Comparison of ENCODE assay signal across 10 mouse cellular contexts in the genomic region with DNA sequence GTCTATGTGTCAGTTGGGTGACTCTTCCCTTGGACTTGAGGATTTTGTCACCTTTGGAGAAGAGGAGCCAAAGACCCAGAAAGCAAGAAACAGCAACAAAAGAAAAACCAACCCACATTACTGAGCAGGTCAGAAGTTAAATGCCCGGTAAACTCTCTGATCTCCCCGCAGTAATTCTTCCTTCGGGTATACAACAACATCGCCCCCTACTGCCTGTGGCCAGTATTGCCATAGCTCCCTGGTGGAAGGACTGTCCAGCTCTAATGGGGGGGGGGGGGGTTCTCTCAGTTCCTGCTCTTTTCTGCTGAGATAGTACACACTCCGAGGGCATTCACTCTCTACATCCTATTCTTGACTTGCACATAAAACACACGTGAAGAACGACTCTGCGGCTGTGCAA. TPM values are rescaled to one million over a fixed set of nuclear protein-coding genes. Genes with fewer than 3 reads are reported as not detected.
DNase-seq lines count a peak whose midpoint lies in the region; ATAC-seq and TF ChIP-seq lines count a peak whose summit lies in the region.
"Had no signal": no experiment of that assay in that cellular context is flagged by ENCODE, and none has a peak within 500 bp of the region (broad histone marks: within the 10 kb centered on the region; RNA-seq: fewer than 3 reads in every experiment).

No protein-coding gene starts in this region.

- no peaks in the 10 kb centered on the region for H3K79me2 ChIP-seq in liver, adult 2 months (ENCODE audit: control insufficient read depth, insufficient read depth, low read length)

- peak; percentile 64; the same call in 1 of the 2 replicates for ATAC-seq in frontal cortex, adult (ENCODE audit: low TSS enrichment)
- ATAC-seq in liver, embryonic 11.5 days (replicated peaks; ENCODE audit: low FRiP score), result no peak

- peaks cover 8% of the 10 kb centered on the region; the same call in 1 of the 2 replicates for H3K27me3 ChIP-seq in liver, adult 2 months (ENCODE audit: control insufficient read depth, insufficient read depth, low read length)
- peaks cover 37% of the 10 kb centered on the region for H3K27me3 ChIP-seq in liver, embryonic 11.5 days (replicated peaks; ENCODE audit: control insufficient read depth, insufficient read depth, low read length)
- H3K27me3 ChIP-seq in small intestine, adult 2 months (ENCODE audit: control insufficient read depth, insufficient read depth, low read length), result peaks cover 7% of the 10 kb centered on the region

- no peaks in the 10 kb centered on the region for H3K4me1 ChIP-seq in liver, adult 2 months (ENCODE audit: control insufficient read depth, insufficient read depth, low read length)
- no peaks in the 10 kb centered on the region for H3K4me1 ChIP-seq in liver, embryonic 11.5 days (replicated peaks; ENCODE audit: control insufficient read depth, insufficient read depth, low read length)
- no peaks in the 10 kb centered on the region for H3K4me1 ChIP-seq in small intestine, adult 2 months (ENCODE audit: control insufficient read depth, insufficient read depth, insufficient read length, low read length)
- H3K4me1 ChIP-seq: limb, embryonic 15.5 days had no signal

- H3K4me3 ChIP-seq in liver, adult 2 months (ENCODE audit: insufficient read depth, low read depth, low read length), result no peak overlapping the region
- H3K4me3 ChIP-seq in liver, embryonic 11.5 days (ENCODE audit: low read depth, low read length), result no peak overlapping the region
- H3K4me3 ChIP-seq in small intestine, adult 2 months (ENCODE audit: low read depth, low read length), result no peak overlapping the region
- H3K4me3 ChIP-seq: limb, embryonic 15.5 days had no signal

- no peak overlapping the region for H3K27ac ChIP-seq in liver, adult 2 months (replicated peaks; ENCODE audit: insufficient read depth, low read depth, low read length)
- no peak overlapping the region for H3K27ac ChIP-seq in liver, embryonic 11.5 days (ENCODE audit: low read depth, low read length)
- no peak overlapping the region for H3K27ac ChIP-seq in small intestine, adult 2 months (ENCODE audit: insufficient read depth, low read depth, low read length)
- H3K27ac ChIP-seq: limb, embryonic 15.5 days had no signal

- no peaks in the 10 kb centered on the region for H3K36me3 ChIP-seq in liver, adult 2 months (ENCODE audit: control insufficient read depth, insufficient read depth, low read length)
- H3K36me3 ChIP-seq in liver, embryonic 11.5 days (ENCODE audit: control insufficient read depth, insufficient read depth, low read length), result no peaks in the 10 kb centered on the region
- H3K36me3 ChIP-seq in small intestine, adult 2 months (ENCODE audit: control insufficient read depth, insufficient read depth, low read length), result no peaks in the 10 kb centered on the region
- H3K36me3 ChIP-seq: limb, embryonic 15.5 days had no signal

- H3K9me3 ChIP-seq in liver, embryonic 11.5 days (ENCODE audit: control insufficient read depth, low read length), result no peaks in the 10 kb centered on the region
- H3K9me3 ChIP-seq: limb, embryonic 15.5 days had no signal

- no peak overlapping the region for H3K9ac ChIP-seq in liver, adult 2 months (ENCODE audit: low read depth, low read length)
- H3K9ac ChIP-seq in liver, embryonic 11.5 days (ENCODE audit: low read depth, low read length), result no peak overlapping the region
- H3K9ac ChIP-seq: limb, embryonic 15.5 days had no signal

- 37% methylated on average over 8 of the region's 8 CpGs for WGBS in liver, adult 2 months
- 42% methylated on average over 8 of the region's 8 CpGs for WGBS in liver, embryonic 11.5 days
- WGBS in small intestine, adult 2 months, result 31% methylated on average over 8 of the region's 8 CpGs

- TF ChIP-seq CTCF in liver, adult 2 months (IDR thresholded peaks at IDR 0.05; ENCODE audit: low read depth, low read length), result peak; percentile 60
- peak; percentile 37; the same call in 1 of the 2 replicates for TF ChIP-seq CTCF in small intestine, adult 2 months (IDR thresholded peaks at IDR 0.05; ENCODE audit: extremely low read depth, insufficient read length, insufficient replicate concordance, low read depth, low read length)

- TF ChIP-seq POLR2A in liver, adult 2 months (IDR thresholded peaks at IDR 0.05; ENCODE audit: extremely low read depth, insufficient read depth, low read length), result no peak
- no peak for TF ChIP-seq POLR2A in small intestine, adult 2 months (IDR thresholded peaks at IDR 0.05; ENCODE audit: low read depth, low read length)

- no peak for DNase-seq in frontal cortex, postnatal 10 days (ENCODE audit: low spot score in 2 of 2)
- peak; percentile 32 for DNase-seq in liver, adult 2 months (ENCODE audit: extremely low read depth, low read depth, low spot score)
- no peak for DNase-seq in liver, embryonic 11.5 days (ENCODE audit: low spot score)
- peak; percentile 67 for DNase-seq in adrenal gland, postnatal 10 days
- peak; percentile 74 to 78 for DNase-seq in layer of hippocampus, postnatal 10 days (ENCODE audit: low spot score in 2 of 2)
- DNase-seq in ovary, postnatal 10 days (ENCODE audit: low spot score), result no peak

- no peak overlapping the region for H3K4me2 ChIP-seq in liver, embryonic 11.5 days

RNA-seq across cellular contexts. Expression of a gene that starts 30.0 kb away (rescaled TPM):
- total RNA-seq in liver, adult 2 months (2014; rRNA removed), result not detected in 2 replicates
- not detected in 2 replicates for polyA plus RNA-seq in liver, adult 2 months (2012; rRNA removed)
- polyA plus RNA-seq in liver, embryonic 11.5 days (2014; fragmentation: Nextera tagmentation; extraction: Ambion mirVana), result not detected in 2 replicates
- not detected for total RNA-seq in adrenal gland, postnatal 10 days (2021)
- not detected for total RNA-seq in layer of hippocampus, postnatal 10 days (2021)
- not detected in 2 replicates for polyA plus RNA-seq in small intestine, adult 2 months (2012; rRNA removed)
- total RNA-seq: heart, adult 18-20 months had no signal

Comparison
In these comparisons a context has a peak if more than half of its experiments do, and no peak if none do; other contexts are left out.
1. DNase-seq: peak in liver, adult 2 months (single experiment), adrenal gland, postnatal 10 days (single experiment) and layer of hippocampus, postnatal 10 days (2 of 2); none in frontal cortex, postnatal 10 days (0 of 2), liver, embryonic 11.5 days (single experiment) and ovary, postnatal 10 days (single experiment).